Mouse (Mus musculus): ENCODE results near the gene Limch1. TPM values are rescaled to one million over a fixed set of nuclear protein-coding genes. Genes with fewer than 3 reads are reported as not detected.

Limch1 gene
- polyA plus RNA-seq, 1 experiment from 2014 or later, result not detected

GRCm38 (mm10) chr5:66810396-66810795 is 64.8 kb downstream of the Limch1 start:
- no peaks in the 10 kb centered on the region for H3K36me3 ChIP-seq (ENCODE audit: inconsistent target)
- H3K79me2 ChIP-seq (ENCODE audit: inconsistent target), result no peaks in the 10 kb centered on the region
- WGBS (ENCODE audit: missing documents), result 90% methylated on average over 2 of the region's 2 CpGs
- no peak overlapping the region for H3K4me3 ChIP-seq (ENCODE audit: inconsistent target)
- no peak overlapping the region for H3K27ac ChIP-seq

- WGBS (ENCODE audit: missing documents), result 80% methylated on average over 3 of the region's 3 CpGs
- no peak overlapping the region for H3K27ac ChIP-seq
- no peaks in the 10 kb centered on the region for H3K36me3 ChIP-seq (ENCODE audit: inconsistent target)
- H3K79me2 ChIP-seq (ENCODE audit: inconsistent target), result no peaks in the 10 kb centered on the region
- no peak overlapping the region for H3K4me3 ChIP-seq (ENCODE audit: inconsistent target)
Observed at GRCm38 (mm10) chr5:66814674-66815073, 69.0 kb downstream of the Limch1 start.

- Histone ChIP-seq H3K36me3 (ENCODE audit: inconsistent target) (no peaks in the 10 kb centered on the region), H3K4me3 (ENCODE audit: inconsistent target) (no peak overlapping the region), H3K79me2 (ENCODE audit: inconsistent target) (no peaks in the 10 kb centered on the region), H3K27ac (no peak overlapping the region)
- 28% methylated on average over 6 of the region's 6 CpGs for WGBS (ENCODE audit: missing documents)
Observed at GRCm38 (mm10) chr5:66815877-66816276, 70.2 kb downstream of the Limch1 start.

GRCm38 (mm10) chr5:66816751-66817150 is 71.1 kb downstream of the Limch1 start:
- H3K79me2 ChIP-seq (ENCODE audit: inconsistent target), result no peaks in the 10 kb centered on the region
- H3K4me3 ChIP-seq (ENCODE audit: inconsistent target), result no peak overlapping the region
- H3K27ac ChIP-seq, result no peak overlapping the region
- WGBS (ENCODE audit: missing documents), result 47% methylated on average over 18 of the region's 18 CpGs
- H3K36me3 ChIP-seq (ENCODE audit: inconsistent target), result no peaks in the 10 kb centered on the region

- Histone ChIP-seq H3K4me3 (ENCODE audit: inconsistent target) (no peak overlapping the region), H3K27ac (no peak overlapping the region)
- WGBS (ENCODE audit: missing documents), result 20% methylated on average over 8 of the region's 8 CpGs
Observed at GRCm38 (mm10) chr5:66817184-66817956, 71.7 kb downstream of the Limch1 start.

GRCm38 (mm10) chr5:66822500-66823205 is 77.0 kb downstream of the Limch1 start:
- Histone ChIP-seq H3K4me3 (ENCODE audit: inconsistent target) (no peak overlapping the region), H3K79me2 (ENCODE audit: inconsistent target) (no peaks in the 10 kb centered on the region), H3K36me3 (ENCODE audit: inconsistent target) (no peaks in the 10 kb centered on the region), H3K27ac (no peak overlapping the region)
- WGBS (ENCODE audit: missing documents), result 88% methylated on average over 6 of the region's 6 CpGs

More at GRCm38 (mm10) chr5:66817184-66817956, 71.7 kb downstream of the Limch1 start:
- H3K79me2 ChIP-seq (ENCODE audit: inconsistent target), result no peaks in the 10 kb centered on the region
- H3K36me3 ChIP-seq (ENCODE audit: inconsistent target), result no peaks in the 10 kb centered on the region

- H3K27ac ChIP-seq, result no peak overlapping the region
- H3K79me2 ChIP-seq (ENCODE audit: inconsistent target), result no peaks in the 10 kb centered on the region
- 83% methylated on average over 4 of the region's 4 CpGs for WGBS (ENCODE audit: missing documents)
- H3K36me3 ChIP-seq (ENCODE audit: inconsistent target), result no peaks in the 10 kb centered on the region
- H3K4me3 ChIP-seq (ENCODE audit: inconsistent target), result no peak overlapping the region
Observed at GRCm38 (mm10) chr5:66825586-66825985, 80.0 kb downstream of the Limch1 start.

- Histone ChIP-seq H3K79me2 (ENCODE audit: inconsistent target) (no peaks in the 10 kb centered on the region), H3K27ac (no peak overlapping the region), H3K36me3 (ENCODE audit: inconsistent target) (no peaks in the 10 kb centered on the region), H3K4me3 (ENCODE audit: inconsistent target) (no peak overlapping the region)
- WGBS (ENCODE audit: missing documents), result 87% methylated on average over 8 of the region's 8 CpGs
Observed at GRCm38 (mm10) chr5:66826844-66827243, 81.2 kb downstream of the Limch1 start.

- Histone ChIP-seq H3K4me3 (ENCODE audit: inconsistent target) (no peak overlapping the region), H3K36me3 (ENCODE audit: inconsistent target) (no peaks in the 10 kb centered on the region), H3K79me2 (ENCODE audit: inconsistent target) (no peaks in the 10 kb centered on the region), H3K27ac (no peak overlapping the region)
- WGBS (ENCODE audit: missing documents), result 95% methylated on average over 5 of the region's 5 CpGs
Observed at GRCm38 (mm10) chr5:66829505-66829904, 83.9 kb downstream of the Limch1 start.

- no peaks in the 10 kb centered on the region for H3K79me2 ChIP-seq (ENCODE audit: inconsistent target)
- WGBS (ENCODE audit: missing documents), result 96% methylated on average over 10 of the region's 10 CpGs
- H3K36me3 ChIP-seq (ENCODE audit: inconsistent target), result no peaks in the 10 kb centered on the region
- no peak overlapping the region for H3K27ac ChIP-seq
- no peak overlapping the region for H3K4me3 ChIP-seq (ENCODE audit: inconsistent target)
Observed at GRCm38 (mm10) chr5:66830206-66830605, 84.6 kb downstream of the Limch1 start.

- no peaks in the 10 kb centered on the region for H3K79me2 ChIP-seq (ENCODE audit: inconsistent target)
Observed at GRCm38 (mm10) chr5:66834756-66835155, 89.1 kb downstream of the Limch1 start.

GRCm38 (mm10) chr5:66836892-66837291 is 91.3 kb downstream of the Limch1 start:
- H3K27ac ChIP-seq, result no peak overlapping the region
- H3K79me2 ChIP-seq (ENCODE audit: inconsistent target), result no peaks in the 10 kb centered on the region
- H3K36me3 ChIP-seq (ENCODE audit: inconsistent target), result no peaks in the 10 kb centered on the region
- 88% methylated on average over 4 of the region's 4 CpGs for WGBS (ENCODE audit: missing documents)
- H3K4me3 ChIP-seq (ENCODE audit: inconsistent target), result no peak overlapping the region

More at GRCm38 (mm10) chr5:66834756-66835155, 89.1 kb downstream of the Limch1 start:
- WGBS (ENCODE audit: missing documents), result 90% methylated on average over 6 of the region's 6 CpGs
- no peaks in the 10 kb centered on the region for H3K36me3 ChIP-seq (ENCODE audit: inconsistent target)
- H3K27ac ChIP-seq, result no peak overlapping the region
- H3K4me3 ChIP-seq (ENCODE audit: inconsistent target), result no peak overlapping the region

GRCm38 (mm10) chr5:66841971-66842370 is 96.3 kb downstream of the Limch1 start:
- WGBS (ENCODE audit: missing documents), result 92% methylated on average over 2 of the region's 2 CpGs
- H3K79me2 ChIP-seq (ENCODE audit: inconsistent target), result no peaks in the 10 kb centered on the region
- H3K4me3 ChIP-seq (ENCODE audit: inconsistent target), result no peak overlapping the region
- no peak overlapping the region for H3K27ac ChIP-seq
- H3K36me3 ChIP-seq (ENCODE audit: inconsistent target), result no peaks in the 10 kb centered on the region

GRCm38 (mm10) chr5:66842776-66843175 is 97.1 kb downstream of the Limch1 start:
- no peaks in the 10 kb centered on the region for H3K36me3 ChIP-seq (ENCODE audit: inconsistent target)
- 88% methylated on average over 5 of the region's 5 CpGs for WGBS (ENCODE audit: missing documents)
- H3K27ac ChIP-seq, result no peak overlapping the region
- H3K79me2 ChIP-seq (ENCODE audit: inconsistent target), result no peaks in the 10 kb centered on the region
- no peak overlapping the region for H3K4me3 ChIP-seq (ENCODE audit: inconsistent target)

GRCm38 (mm10) chr5:66848136-66848535 is 102.5 kb downstream of the Limch1 start:
- no peak overlapping the region for H3K27ac ChIP-seq
- no peaks in the 10 kb centered on the region for H3K79me2 ChIP-seq (ENCODE audit: inconsistent target)
- H3K4me3 ChIP-seq (ENCODE audit: inconsistent target), result no peak overlapping the region
- WGBS (ENCODE audit: missing documents), result 33% methylated on average over 7 of the region's 7 CpGs
- H3K36me3 ChIP-seq (ENCODE audit: inconsistent target), result no peaks in the 10 kb centered on the region
